Mouse (Mus musculus) stomach, embryonic 14.5 days (tissue): Measurements from ENCODE around the gene Csdc2. TPM values are rescaled to one million over a fixed set of nuclear protein-coding genes. Genes with fewer than 3 reads are reported as not detected.

ENCODE experiments used
- ATAC-seq: fragments of 200-750 bp; cut with Nextera tagmentation; 2 replicates; pipeline ENCODE4 v1.8.0; 2017; ENCODE audit warnings: low read depth, moderate TSS enrichment; ENCODE audit not compliant: insufficient number of reproducible peaks, insufficient read depth, low FRiP score
- H3K27ac ChIP-seq: fragments of 300-500 bp; sonication (generic); 2 replicates; pipeline ENCODE4 v1.5.1; 2014; ENCODE audit warnings: mild to moderate bottlenecking, low read length, moderate library complexity, mixed read lengths
- H3K27me3 ChIP-seq: fragments of 300-500 bp; sonication (generic); 2 replicates; pipeline ENCODE4 v1.6.1; 2014; ENCODE audit warnings: low read length, control low read depth, mixed read lengths; ENCODE audit not compliant: control insufficient read depth, insufficient read depth
- H3K36me3 ChIP-seq: fragments of 300-500 bp; sonication (generic); 2 replicates; pipeline ENCODE4 v1.6.1; 2014; ENCODE audit warnings: mild to moderate bottlenecking, control low read depth, low read length, moderate library complexity, mixed read lengths; ENCODE audit not compliant: control insufficient read depth, insufficient read depth
- H3K4me1 ChIP-seq: fragments of 300-500 bp; sonication (generic); 2 replicates; pipeline ENCODE4 v1.6.1; 2014; ENCODE audit warnings: low read length, control low read depth, mixed read lengths; ENCODE audit not compliant: control insufficient read depth, insufficient read depth
- H3K4me2 ChIP-seq: fragments of 300-500 bp; sonication (generic); replicated peaks from 2 replicates; pipeline ENCODE4 v1.6.1; 2014; ENCODE audit warnings: low read depth, low read length, control low read depth
- H3K4me3 ChIP-seq: fragments of 300-500 bp; sonication (generic); 2 replicates; pipeline ENCODE4 v1.5.1; 2014; ENCODE audit warnings: low read depth, low read length, control low read depth
- H3K9ac ChIP-seq: fragments of 300-500 bp; sonication (generic); replicated peaks from 2 replicates; pipeline ENCODE4 v1.6.1; 2014; ENCODE audit warnings: low read depth, mild to moderate bottlenecking, control low read depth, low read length, moderate library complexity, mixed read lengths
- H3K9me3 ChIP-seq: fragments of 300-500 bp; sonication (generic); 2 replicates; pipeline ENCODE4 v1.6.1; 2016; ENCODE audit warnings: low read depth, low read length, control low read depth; ENCODE audit not compliant: control insufficient read depth
- WGBS: fragments of 180-500 bp; shearing (Covaris S2); extraction: QIAGEN DNeasy Blood & Tissue Kit; methylation state at CpG from one replicate; pipeline ENCODE4 v1.1.7; 2014; 5-methylcytosine and 5-hydroxymethylcytosine counted together
- polyA plus RNA-seq: library from polyadenylated mRNA; unstranded; fragments of >200 nt; fragmentation: Nextera tagmentation; extraction: Ambion mirVana; gene quantifications from 2 replicates; pipeline ENCODE4 v1.2.1, GENCODE M21; 2014

Csdc2 gene
- polyA plus RNA-seq, 1 experiment from 2014 or later, result 18.3 TPM

- Histone ChIP-seq H3K4me3 (no peak overlapping the region), H3K27me3 (no peaks in the 10 kb centered on the region), H3K9me3 (no peaks in the 10 kb centered on the region), H3K36me3 (no peaks in the 10 kb centered on the region), H3K27ac (no peak overlapping the region; the same call in 1 of the 2 replicates), H3K4me1 (peaks cover 12% of the 10 kb centered on the region; the same call in 1 of the 2 replicates), H3K4me2 (peak overlapping the region; percentile 11; the same call in 1 of the 2 replicates), H3K9ac (no peak overlapping the region)
- WGBS, result 8% methylated on average over 12 of the region's 12 CpGs
- peak; percentile 30; the same call in 1 of the 2 replicates for ATAC-seq
These were observed 3.5 kb upstream of the Csdc2 start for GRCm38 (mm10) chr15:81932951-81933470.

- Histone ChIP-seq H3K27me3 (no peaks in the 10 kb centered on the region), H3K4me1 (peaks cover 12% of the 10 kb centered on the region; the same call in 1 of the 2 replicates), H3K9me3 (no peaks in the 10 kb centered on the region), H3K4me3 (no peak overlapping the region), H3K9ac (no peak overlapping the region), H3K36me3 (no peaks in the 10 kb centered on the region), H3K4me2 (no peak overlapping the region), H3K27ac (no peak overlapping the region)
- ATAC-seq, result no peak
- 92% methylated on average over 1 of the region's 1 CpGs for WGBS
These were observed 2.6 kb upstream of the Csdc2 start for GRCm38 (mm10) chr15:81933986-81934385.

GRCm38 (mm10) chr15:81935869-81936637 lies 506 bp upstream of the Csdc2 start:
- peak overlapping the region; percentile 40 for H3K4me3 ChIP-seq
- no peaks in the 10 kb centered on the region for H3K36me3 ChIP-seq
- peak overlapping the region; percentile 69 for H3K4me2 ChIP-seq
- no peaks in the 10 kb centered on the region for H3K27me3 ChIP-seq
- H3K9ac ChIP-seq, result no peak overlapping the region
- ATAC-seq, result peak; percentile 47; the same call in 1 of the 2 replicates
- WGBS, result 49% methylated on average over 7 of the region's 7 CpGs
- no peaks in the 10 kb centered on the region for H3K9me3 ChIP-seq
- H3K27ac ChIP-seq, result peak overlapping the region; percentile 75; the same call in 1 of the 2 replicates
- H3K4me1 ChIP-seq, result peaks cover 12% of the 10 kb centered on the region; the same call in 1 of the 2 replicates

- Histone ChIP-seq H3K36me3 (no peaks in the 10 kb centered on the region), H3K27me3 (no peaks in the 10 kb centered on the region), H3K4me1 (peaks cover 12% of the 10 kb centered on the region; the same call in 1 of the 2 replicates), H3K27ac (peak overlapping the region; percentile 75), H3K4me2 (peak overlapping the region; percentile 69), H3K4me3 (peak overlapping the region; percentile 40), H3K9me3 (no peaks in the 10 kb centered on the region), H3K9ac (peak overlapping the region; percentile 33)
- WGBS, result 12% methylated on average over 19 of the region's 19 CpGs
- ATAC-seq, result 0 out of 2 replicates have a peak, but pooled peaks have one; percentile 8
These were observed 776 bp downstream of the Csdc2 start for GRCm38 (mm10) chr15:81937098-81937972.

- no peak for ATAC-seq
- no peak overlapping the region; the same call in 1 of the 2 replicates for H3K4me2 ChIP-seq
- H3K4me3 ChIP-seq, result no peak overlapping the region
- H3K27ac ChIP-seq, result no peak overlapping the region
- 30% methylated on average over 2 of the region's 2 CpGs for WGBS
- no peaks in the 10 kb centered on the region for H3K9me3 ChIP-seq
- peaks cover 12% of the 10 kb centered on the region; the same call in 1 of the 2 replicates for H3K4me1 ChIP-seq
- no peak overlapping the region for H3K9ac ChIP-seq
- no peaks in the 10 kb centered on the region for H3K27me3 ChIP-seq
- no peaks in the 10 kb centered on the region for H3K36me3 ChIP-seq
These were observed 1.7 kb downstream of the Csdc2 start for GRCm38 (mm10) chr15:81938246-81938645.

GRCm38 (mm10) chr15:81939157-81939715 lies 2.7 kb downstream of the Csdc2 start:
- no peak overlapping the region for H3K4me3 ChIP-seq

GRCm38 (mm10) chr15:81939774-81940173 lies 3.2 kb downstream of the Csdc2 start:
- H3K4me2 ChIP-seq, result no peak overlapping the region
- H3K27me3 ChIP-seq, result no peaks in the 10 kb centered on the region
- peaks cover 12% of the 10 kb centered on the region; the same call in 1 of the 2 replicates for H3K4me1 ChIP-seq
- no peaks in the 10 kb centered on the region for H3K36me3 ChIP-seq
- no peak overlapping the region for H3K4me3 ChIP-seq
- ATAC-seq, result no peak
- no peak overlapping the region for H3K27ac ChIP-seq
- H3K9me3 ChIP-seq, result no peaks in the 10 kb centered on the region
- 80% methylated on average over 4 of the region's 4 CpGs for WGBS
- H3K9ac ChIP-seq, result no peak overlapping the region

More at GRCm38 (mm10) chr15:81939157-81939715, 2.7 kb downstream of the Csdc2 start:
- no peak overlapping the region for H3K9ac ChIP-seq
- 85% methylated on average over 10 of the region's 10 CpGs for WGBS
- no peaks in the 10 kb centered on the region for H3K27me3 ChIP-seq
- no peak for ATAC-seq
- no peaks in the 10 kb centered on the region for H3K36me3 ChIP-seq
- H3K4me1 ChIP-seq, result peaks cover 12% of the 10 kb centered on the region; the same call in 1 of the 2 replicates
- no peak overlapping the region for H3K4me2 ChIP-seq
- H3K9me3 ChIP-seq, result no peaks in the 10 kb centered on the region
- H3K27ac ChIP-seq, result no peak overlapping the region

GRCm38 (mm10) chr15:81940219-81940618 lies 3.7 kb downstream of the Csdc2 start:
- Histone ChIP-seq H3K27me3 (no peaks in the 10 kb centered on the region), H3K4me1 (peaks cover 12% of the 10 kb centered on the region; the same call in 1 of the 2 replicates), H3K4me2 (no peak overlapping the region), H3K9me3 (no peaks in the 10 kb centered on the region), H3K9ac (no peak overlapping the region), H3K4me3 (no peak overlapping the region), H3K27ac (no peak overlapping the region), H3K36me3 (no peaks in the 10 kb centered on the region)
- no peak for ATAC-seq
- WGBS, result 91% methylated on average over 5 of the region's 5 CpGs
